In the genomic region with DNA sequence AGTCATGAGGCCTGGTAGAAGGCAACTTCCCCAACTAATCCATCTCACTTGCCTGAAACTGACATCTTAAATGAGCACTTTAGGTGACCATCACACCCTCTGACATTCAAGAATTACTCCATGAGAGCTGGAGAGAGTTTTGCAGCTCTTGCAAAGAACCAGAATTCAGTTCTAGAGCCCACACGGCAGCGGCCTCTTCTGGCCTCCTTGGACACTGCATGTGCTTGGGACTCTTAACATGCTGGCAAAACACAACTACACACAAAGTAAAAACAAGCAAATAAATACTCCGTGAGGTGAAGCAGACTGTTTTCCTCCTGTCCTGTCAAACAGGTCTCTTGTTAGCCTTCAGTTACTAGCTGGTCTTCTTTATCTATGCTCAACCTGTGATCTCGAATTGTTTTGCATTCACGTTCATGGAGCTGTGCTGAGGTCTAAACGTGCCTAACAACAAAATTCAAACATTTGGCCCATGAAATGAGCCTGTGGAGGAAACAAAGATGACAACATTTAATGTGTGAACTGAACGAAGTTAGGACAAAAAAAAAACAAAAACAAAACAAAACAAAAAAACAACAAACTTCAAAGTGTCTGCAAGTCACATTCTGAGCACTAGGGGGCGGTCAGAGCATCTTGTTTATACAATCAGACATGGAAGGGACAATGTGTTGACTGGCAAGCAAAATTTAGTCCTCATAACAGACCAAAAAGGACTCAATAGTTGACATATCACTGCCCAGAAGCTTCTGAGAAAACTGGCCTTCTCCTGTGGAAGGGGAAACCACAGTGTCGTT, we compare ENCODE assay signal across 9 mouse cellular contexts. TPM values are rescaled to one million over a fixed set of nuclear protein-coding genes. Genes with fewer than 3 reads are reported as not detected.
DNase-seq lines count a peak whose midpoint lies in the region; ATAC-seq and TF ChIP-seq lines count a peak whose summit lies in the region.
"Not testable (repeated sequence)": the region's sequence is repeated elsewhere in the genome, so short reads cannot be mapped to it uniquely, and the experiment has no call there.
"Had no signal": no experiment of that assay in that cellular context is flagged by ENCODE, and none has a peak within 500 bp of the region (broad histone marks: within the 10 kb centered on the region; RNA-seq: fewer than 3 reads in every experiment).

No protein-coding gene starts in this region.

- not testable (repeated sequence) for H3K4me1 ChIP-seq in heart, adult 2 months (ENCODE audit: control insufficient read depth, insufficient read depth, low read length); kidney, adult 2 months (ENCODE audit: control insufficient read depth, insufficient read depth, low read length); liver, embryonic 11.5 days (replicated peaks; ENCODE audit: control insufficient read depth, insufficient read depth, low read length); midbrain, embryonic 11.5 days (ENCODE audit: control insufficient read depth, insufficient read depth, low read length)

- H3K79me2 ChIP-seq in C2C12 (ENCODE audit: control insufficient read depth, insufficient read depth); heart, adult 2 months (replicated peaks; ENCODE audit: control insufficient read depth, insufficient read depth, low read length): not testable (repeated sequence)

- TF ChIP-seq CTCF in C2C12 (IDR thresholded peaks at IDR 0.05; ENCODE audit: control insufficient read depth, insufficient read depth, insufficient read length): peak; percentile 37
- TF ChIP-seq CTCF in heart, adult 2 months (IDR thresholded peaks at IDR 0.05): peak; percentile 64
- peak; percentile 67 for TF ChIP-seq CTCF in kidney, adult 2 months (conservative IDR thresholded peaks at IDR 0.05; ENCODE audit: insufficient read depth, insufficient read length, low read depth, low read length)

- not testable (repeated sequence) for H3K79me3 ChIP-seq in C2C12 (ENCODE audit: low read depth)

- not testable (repeated sequence) for H3K9ac ChIP-seq in heart, adult 2 months (ENCODE audit: low read depth, low read length); liver, embryonic 11.5 days (ENCODE audit: low read depth, low read length); midbrain, embryonic 11.5 days (ENCODE audit: low read length)

- not testable (repeated sequence) for TF ChIP-seq POLR2A in heart, adult 2 months (IDR thresholded peaks at IDR 0.05; ENCODE audit: insufficient read depth, low read depth, low read length); kidney, adult 2 months (IDR thresholded peaks at IDR 0.05; ENCODE audit: low read depth, low read length)

- H3K4me2 ChIP-seq in liver, embryonic 11.5 days: peak overlapping the region; percentile 38; the same call in 1 of the 2 replicates
- not testable (repeated sequence) for H3K4me2 ChIP-seq in midbrain, embryonic 11.5 days

- not testable (repeated sequence) for H3ac ChIP-seq in C2C12 (ENCODE audit: control insufficient read depth, insufficient read length, low read depth)

- peak; percentile 5 for DNase-seq in adrenal gland, adult 8-10 months
- DNase-seq in heart, adult 2 months: peak; percentile 7 to 21
- peak; percentile 22 for DNase-seq in kidney, adult 2 months
- DNase-seq in liver, embryonic 11.5 days (ENCODE audit: low spot score): peak; percentile 37
- peak; percentile 89 for DNase-seq in midbrain, embryonic 11.5 days (ENCODE audit: low spot score, missing footprints)
- DNase-seq in spleen, postnatal 36 days (ENCODE audit: low spot score in 2 of 2): peak; percentile 3 to 10

- WGBS in heart, adult 2 months: 25% methylated on average over 9 of the region's 9 CpGs
- 20% methylated on average over 9 of the region's 9 CpGs for WGBS in kidney, adult 2 months
- WGBS in liver, embryonic 11.5 days: 27% methylated on average over 9 of the region's 9 CpGs
- WGBS in midbrain, embryonic 11.5 days: 39% methylated on average over 9 of the region's 9 CpGs

- peak; percentile 91 for ATAC-seq in common myeloid progenitor, adult 5-6 weeks (replicated peaks; ENCODE audit: low read depth, poor library complexity, severe bottlenecking)
- ATAC-seq in liver, embryonic 11.5 days (replicated peaks; ENCODE audit: low FRiP score); midbrain, embryonic 11.5 days (ENCODE audit: low FRiP score): not testable (repeated sequence)

- not testable (repeated sequence) for H3K27ac ChIP-seq in heart, adult 2 months; kidney, adult 2 months (ENCODE audit: insufficient read depth, low read depth, low read length); liver, embryonic 11.5 days (ENCODE audit: low read depth, low read length); midbrain, embryonic 11.5 days (ENCODE audit: low read depth, low read length)

- H3K4me3 ChIP-seq in C2C12 (ENCODE audit: insufficient read depth, poor library complexity, severe bottlenecking); heart, adult 2 months; kidney, adult 2 months (ENCODE audit: insufficient read depth, low read depth, low read length); liver, embryonic 11.5 days (ENCODE audit: low read depth, low read length); midbrain, embryonic 11.5 days (ENCODE audit: low read depth, low read length): not testable (repeated sequence)

- not testable (repeated sequence) for TF ChIP-seq EP300 in heart, adult 2 months (IDR thresholded peaks at IDR 0.05; ENCODE audit: insufficient read depth, low read depth, low read length)

- H3K27me3 ChIP-seq in C2C12 (ENCODE audit: control insufficient read depth, insufficient read depth, insufficient read length); heart, adult 2 months (ENCODE audit: control insufficient read depth, insufficient read depth, low read length); kidney, adult 2 months (replicated peaks; ENCODE audit: control insufficient read depth, insufficient read depth, low read length); liver, embryonic 11.5 days (replicated peaks; ENCODE audit: control insufficient read depth, insufficient read depth, low read length); midbrain, embryonic 11.5 days (ENCODE audit: control insufficient read depth, insufficient read depth, low read length): not testable (repeated sequence)

- intact Hi-C loops in heart, adult 2 months (cut with DNase I): loop anchor here (10.0 kb wide), 1 partner anchor 219 kb away; no protein-coding TSS in a partner anchor

- H3K36me3 ChIP-seq in C2C12 (ENCODE audit: control insufficient read depth, insufficient read depth); heart, adult 2 months (ENCODE audit: control insufficient read depth, insufficient read depth, low read length); kidney, adult 2 months (ENCODE audit: control insufficient read depth, insufficient read depth, low read length); liver, embryonic 11.5 days (ENCODE audit: control insufficient read depth, insufficient read depth, low read length); midbrain, embryonic 11.5 days (ENCODE audit: control insufficient read depth, insufficient read depth, low read length): not testable (repeated sequence)

- not testable (repeated sequence) for H3K9me3 ChIP-seq in liver, embryonic 11.5 days (ENCODE audit: control insufficient read depth, low read length); midbrain, embryonic 11.5 days (ENCODE audit: control insufficient read depth, low read length)

RNA-seq across cellular contexts. Expression of a gene that starts 16.3 kb away (rescaled TPM):
- polyA plus RNA-seq in C2C12 (2012; fragmentation: generic; extraction: Trizol): 0.04 TPM
- total RNA-seq in adrenal gland, adult 8-10 months (2022): under 1 TPM in 1 of 4 experiments, not detected in 3; 0.12 TPM
- total RNA-seq in common myeloid progenitor, adult 5-6 weeks (2017): not detected in 2 replicates
- not detected for total RNA-seq in heart, adult 2 months (2021)
- polyA plus RNA-seq in heart, adult 2 months (2012; rRNA removed): 0.08 TPM in 1 of 2 replicates, not detected in the other
- 0.05 and 0.10 TPM in 2 replicates for polyA plus RNA-seq in kidney, adult 2 months (2012; rRNA removed)
- polyA plus RNA-seq in liver, embryonic 11.5 days (2014; fragmentation: Nextera tagmentation; extraction: Ambion mirVana): not detected in 2 replicates
- polyA plus RNA-seq in midbrain, embryonic 11.5 days (2014; fragmentation: Nextera tagmentation; extraction: Ambion mirVana): not detected in 2 replicates
- total RNA-seq: gastrocnemius, postnatal 25 days had no signal

RNA-seq across cellular contexts. Expression of a gene that starts 17.4 kb away (rescaled TPM):
- polyA plus RNA-seq in C2C12 (2012; fragmentation: generic; extraction: Trizol): not detected
- under 1 TPM in 1 of 4 experiments, not detected in 3; 0.14 TPM for total RNA-seq in adrenal gland, adult 8-10 months (2022)
- not detected in 2 replicates for total RNA-seq in common myeloid progenitor, adult 5-6 weeks (2017)
- total RNA-seq in heart, adult 2 months (2021): not detected
- not detected in 2 replicates for polyA plus RNA-seq in heart, adult 2 months (2012; rRNA removed)
- 2.1 and 2.3 TPM in 2 replicates for polyA plus RNA-seq in kidney, adult 2 months (2012; rRNA removed)
- not detected in 2 replicates for polyA plus RNA-seq in liver, embryonic 11.5 days (2014; fragmentation: Nextera tagmentation; extraction: Ambion mirVana)
- polyA plus RNA-seq in midbrain, embryonic 11.5 days (2014; fragmentation: Nextera tagmentation; extraction: Ambion mirVana): not detected in 2 replicates
- total RNA-seq: gastrocnemius, postnatal 25 days had no signal

RNA-seq across cellular contexts. Expression of a gene that starts 50.8 kb away (rescaled TPM):
- polyA plus RNA-seq in C2C12 (2012; fragmentation: generic; extraction: Trizol): not detected
- total RNA-seq in adrenal gland, adult 8-10 months (2022): not detected
- total RNA-seq in common myeloid progenitor, adult 5-6 weeks (2017): not detected in 2 replicates
- total RNA-seq in heart, adult 2 months (2021): not detected
- polyA plus RNA-seq in heart, adult 2 months (2012; rRNA removed): not detected in 2 replicates
- 3.9 and 4.2 TPM in 2 replicates for polyA plus RNA-seq in kidney, adult 2 months (2012; rRNA removed)
- not detected in 2 replicates for polyA plus RNA-seq in liver, embryonic 11.5 days (2014; fragmentation: Nextera tagmentation; extraction: Ambion mirVana)
- polyA plus RNA-seq in midbrain, embryonic 11.5 days (2014; fragmentation: Nextera tagmentation; extraction: Ambion mirVana): not detected in 2 replicates
- total RNA-seq: gastrocnemius, postnatal 25 days had no signal

Comparison
In these comparisons a context has a peak if more than half of its experiments do, and no peak if none do; other contexts are left out.
1. DNase-seq: peak in every context shown above with its lines; median percentile 89 in midbrain, embryonic 11.5 days; 37 in liver, embryonic 11.5 days; 22 in kidney, adult 2 months; 14 in heart, adult 2 months; 6 in spleen, postnatal 36 days; 5 in adrenal gland, adult 8-10 months.